Mouse (Mus musculus) urinary bladder, postnatal 4 days (tissue): Measurements from ENCODE around the gene Prpf31.

ENCODE experiments used
- DNase-seq, 2 experiments: peaks; one replicate each; pipeline ENCODE4 v3.0.0; 2021 to 2022; ENCODE audit warnings: low spot score in 2 of 2

Prpf31 gene

GRCm38 (mm10) chr7:3629030-3629429, 755 bp upstream of the Prpf31 start:
- DNase-seq, result no peak

GRCm38 (mm10) chr7:3630478-3630815, 662 bp downstream of the Prpf31 start:
- DNase-seq, result no peak

- DNase-seq, result no peak
Observed at GRCm38 (mm10) chr7:3643412-3643811, 13.6 kb downstream of the Prpf31 start.

GRCm38 (mm10) chr7:3643843-3644242, 14.1 kb downstream of the Prpf31 start:
- no peak for DNase-seq

GRCm38 (mm10) chr7:3644348-3644671, 14.5 kb downstream of the Prpf31 start:
- DNase-seq, result no peak

- peak; percentile 98 to 99 for DNase-seq
Observed at GRCm38 (mm10) chr7:3644672-3645487, 15.1 kb downstream of the Prpf31 start, which contains the start of gene Cnot3. Gene Cnot3 (plus strand): TSS chr7:3645268.

GRCm38 (mm10) chr7:3645488-3646025, 15.8 kb downstream of the Prpf31 start:
- no peak for DNase-seq

GRCm38 (mm10) chr7:3646188-3646587, 16.4 kb downstream of the Prpf31 start:
- no peak for DNase-seq

GRCm38 (mm10) chr7:3646641-3647040, 16.9 kb downstream of the Prpf31 start:
- no peak for DNase-seq

- no peak for DNase-seq
Observed at GRCm38 (mm10) chr7:3656966-3657365, 27.2 kb downstream of the Prpf31 start.

- no peak for DNase-seq
Observed at GRCm38 (mm10) chr7:3658578-3658977, 28.8 kb downstream of the Prpf31 start.

GRCm38 (mm10) chr7:3664524-3665214, 34.9 kb downstream of the Prpf31 start:
- DNase-seq, result no peak

- peak; percentile 95 to 96 for DNase-seq
Observed at GRCm38 (mm10) chr7:3665215-3666114, 35.7 kb downstream of the Prpf31 start, which contains the start of gene Leng1. Gene Leng1 (minus strand): TSS chr7:3665840.

GRCm38 (mm10) chr7:3666921-3667391, 37.2 kb downstream of the Prpf31 start:
- DNase-seq, result no peak

- DNase-seq, result peak; percentile 65 to 85
Observed at GRCm38 (mm10) chr7:3674507-3675227, 44.9 kb downstream of the Prpf31 start.

GRCm38 (mm10) chr7:3675228-3675548, 45.4 kb downstream of the Prpf31 start:
- DNase-seq, result no peak

GRCm38 (mm10) chr7:3676371-3676770, 46.6 kb downstream of the Prpf31 start:
- no peak for DNase-seq

- no peak for DNase-seq
Observed at GRCm38 (mm10) chr7:3677342-3677741, 47.6 kb downstream of the Prpf31 start, which contains the start of gene Tmc4. Gene Tmc4 (minus strand): TSS chr7:3677553.

- DNase-seq, result no peak
Observed at GRCm38 (mm10) chr7:3683908-3684550, 54.2 kb downstream of the Prpf31 start.

GRCm38 (mm10) chr7:3684698-3685097, 54.9 kb downstream of the Prpf31 start:
- DNase-seq, result no peak
